Mouse (Mus musculus) c-Kit-negative CD71-positive TER-119-positive erythroid progenitor cells, embryonic 14.5 days (primary cell): ENCODE results near the gene A1bg.

Experiments
- DNase-seq: peaks from one replicate; pipeline ENCODE4 v3.0.0-alpha.2; 2013; ENCODE audit warnings: low read depth, low spot score

The A1bg gene

GRCm38 (mm10) chr15:60922912-60923311, at the start of gene A1bg:
Gene A1bg (minus strand): TSS chr15:60923012.
- DNase-seq, result no peak

- DNase-seq, result no peak
Measured at GRCm38 (mm10) chr15:60968549-60968861, 45.7 kb upstream of the A1bg start.

GRCm38 (mm10) chr15:60967841-60968548, 45.2 kb upstream of the A1bg start:
- no peak for DNase-seq

- no peak for DNase-seq
Measured at GRCm38 (mm10) chr15:60925686-60926085, 2.9 kb upstream of the A1bg start.

- DNase-seq, result no peak
Measured at GRCm38 (mm10) chr15:60903763-60904697, 18.8 kb downstream of the A1bg start.

- no peak for DNase-seq
Measured at GRCm38 (mm10) chr15:60898187-60898965, 24.4 kb downstream of the A1bg start.

- DNase-seq, result no peak
Measured at GRCm38 (mm10) chr15:60896040-60896439, 26.8 kb downstream of the A1bg start.

- no peak for DNase-seq
Measured at GRCm38 (mm10) chr15:60892976-60893463, 29.8 kb downstream of the A1bg start.

- no peak for DNase-seq
Measured at GRCm38 (mm10) chr15:60888724-60889123, 34.1 kb downstream of the A1bg start.

GRCm38 (mm10) chr15:60875721-60876120, 47.1 kb downstream of the A1bg start:
- no peak for DNase-seq

GRCm38 (mm10) chr15:60862417-60862816, 60.4 kb downstream of the A1bg start:
- DNase-seq, result no peak

GRCm38 (mm10) chr15:60855112-60855511, 67.7 kb downstream of the A1bg start:
- DNase-seq, result no peak

GRCm38 (mm10) chr15:60854151-60854550, 68.7 kb downstream of the A1bg start:
- no peak for DNase-seq

GRCm38 (mm10) chr15:60853231-60853999, 69.4 kb downstream of the A1bg start, which contains the start of gene Fam84b:
Gene Fam84b (minus strand): TSS chr15:60853778.
- DNase-seq, result no peak

- DNase-seq, result no peak
Measured at GRCm38 (mm10) chr15:60848630-60849029, 74.2 kb downstream of the A1bg start.
